Mouse (Mus musculus): ENCODE data around the gene Ppp4c.

Gene Ppp4c

GRCm38 (mm10) chr7:126759050-126759671 is 33.1 kb downstream of the Ppp4c start, which contains the start of gene Mapk3:
Gene Mapk3, plus strand, starts transcription at chr7:126759601.
- DNase-seq (ENCODE audit: low spot score in 2 of 2), result peak; percentile 80 to 88

GRCm38 (mm10) chr7:126758539-126758938 is 33.8 kb downstream of the Ppp4c start:
- DNase-seq (ENCODE audit: low spot score in 2 of 2), result no peak

GRCm38 (mm10) chr7:126754866-126755265 is 37.4 kb downstream of the Ppp4c start:
- DNase-seq (ENCODE audit: low spot score in 2 of 2), result peak in 1 of 2 experiments; percentile 58

GRCm38 (mm10) chr7:126749582-126750343 is 42.5 kb downstream of the Ppp4c start:
- DNase-seq (ENCODE audit: low spot score in 2 of 2), result no peak

- DNase-seq (ENCODE audit: low spot score in 2 of 2), result no peak
Observed at GRCm38 (mm10) chr7:126748824-126749223, 43.5 kb downstream of the Ppp4c start.

DNA sequence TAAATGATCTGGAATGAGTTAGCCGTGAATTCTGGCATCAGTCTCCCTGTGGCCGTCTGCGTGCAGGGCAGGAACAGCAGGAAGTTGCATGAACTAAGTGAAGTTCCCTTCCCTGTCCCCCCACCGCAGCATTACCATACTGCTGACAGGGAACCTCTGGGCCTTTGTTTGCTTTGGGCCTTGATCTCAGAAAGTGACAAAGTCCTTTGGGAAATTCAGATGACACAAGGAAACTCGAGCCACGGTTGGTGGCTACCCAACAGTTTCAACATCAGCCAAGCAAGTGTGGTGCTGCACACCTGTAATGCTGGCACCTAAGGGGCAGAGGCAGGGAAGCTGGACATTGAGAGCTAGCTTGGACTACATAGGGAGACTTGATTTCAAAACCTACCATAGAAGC is 45.5 kb downstream of the Ppp4c start:
- no peak for DNase-seq (ENCODE audit: low spot score in 2 of 2)

DNA sequence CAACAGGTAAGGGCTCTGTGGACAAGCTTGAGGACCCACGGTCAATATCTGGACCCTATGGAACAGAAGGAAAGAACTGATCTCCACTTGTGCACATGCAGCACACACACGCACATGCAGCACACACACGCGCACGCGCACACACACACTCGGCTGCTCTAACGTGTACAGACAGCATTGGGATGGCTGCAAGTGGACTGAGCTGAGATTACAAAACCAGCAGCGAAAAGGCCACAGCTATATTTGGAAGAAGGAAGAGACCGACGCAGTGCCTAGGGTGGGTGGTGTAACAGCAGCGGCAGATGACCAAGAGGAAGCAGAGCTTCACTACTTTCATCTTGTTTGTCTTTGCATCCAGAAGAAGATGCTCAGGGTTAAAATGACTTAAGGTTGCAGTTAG is 46.2 kb downstream of the Ppp4c start:
- no peak for DNase-seq (ENCODE audit: low spot score in 2 of 2)

GRCm38 (mm10) chr7:126741964-126742482 is 50.3 kb downstream of the Ppp4c start:
- no peak for DNase-seq (ENCODE audit: low spot score in 2 of 2)

DNA sequence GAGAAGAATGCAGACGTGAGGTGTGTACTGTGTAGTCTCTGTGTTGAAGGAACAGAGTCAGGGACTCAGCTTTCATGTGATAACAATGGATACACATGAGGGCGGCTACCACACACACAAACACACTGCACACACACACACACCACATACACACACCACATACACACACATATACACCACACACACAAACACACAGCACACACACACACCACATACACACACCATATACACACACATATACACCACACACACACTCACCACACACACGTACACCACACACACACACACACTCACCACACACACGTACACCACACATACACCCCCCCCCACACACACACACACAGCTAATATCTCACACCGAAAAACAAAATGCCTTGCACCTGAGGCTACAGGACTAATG is 50.8 kb downstream of the Ppp4c start:
- DNase-seq (ENCODE audit: low spot score in 2 of 2), result no peak

- DNase-seq (ENCODE audit: low spot score in 2 of 2), result no peak
Observed at GRCm38 (mm10) chr7:126740977-126741376, 51.3 kb downstream of the Ppp4c start.

DNA sequence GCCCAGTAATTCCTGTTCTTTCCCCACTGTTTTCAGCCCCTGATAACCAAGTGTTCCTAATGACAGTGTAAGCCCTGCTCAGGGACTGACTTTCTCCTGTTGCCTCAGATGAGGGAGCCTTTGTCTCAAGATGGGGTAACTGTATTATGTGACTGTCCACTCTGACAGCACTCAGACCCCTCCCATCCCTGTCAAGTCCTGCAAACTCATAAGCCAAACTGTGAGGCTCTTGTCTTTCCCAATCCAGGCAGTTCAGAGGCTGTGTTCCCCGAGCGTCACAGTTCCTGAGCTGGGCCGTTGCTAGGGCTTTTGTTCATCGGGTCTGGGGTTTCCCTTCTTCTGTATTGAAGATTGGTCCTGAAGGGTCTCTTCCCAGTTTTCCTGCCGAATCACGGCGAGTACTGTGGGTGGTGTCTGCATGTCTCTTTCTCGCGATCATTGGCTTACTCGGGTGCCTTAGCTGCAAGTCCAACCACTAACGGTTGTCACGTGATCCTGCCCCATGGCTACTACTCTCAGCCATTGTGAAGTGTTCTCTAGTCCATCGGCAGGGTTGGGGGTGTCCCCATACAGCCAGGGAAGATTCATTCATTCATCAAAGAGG is 52.1 kb downstream of the Ppp4c start:
- DNase-seq (ENCODE audit: low spot score in 2 of 2), result no peak

DNA sequence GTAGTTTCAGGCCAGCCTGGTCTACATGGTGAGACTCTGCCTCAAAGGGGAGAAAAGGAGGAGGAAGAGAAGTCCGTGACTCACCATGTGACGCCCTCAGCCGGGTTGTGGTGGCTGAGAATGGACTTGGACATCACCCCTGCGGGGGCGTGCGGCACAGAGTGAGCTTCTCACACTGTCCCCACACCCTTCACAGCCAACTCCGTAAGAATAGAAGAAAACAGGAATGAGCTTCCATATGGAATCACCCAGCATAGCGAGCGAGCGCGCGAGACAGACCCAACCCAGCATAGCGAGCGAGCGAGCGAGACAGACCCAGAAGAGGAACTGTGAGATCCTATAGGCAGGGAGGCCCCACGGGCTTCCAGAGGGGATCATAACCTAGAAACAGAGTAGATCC is 52.7 kb downstream of the Ppp4c start:
- DNase-seq (ENCODE audit: low spot score in 2 of 2), result no peak

DNA sequence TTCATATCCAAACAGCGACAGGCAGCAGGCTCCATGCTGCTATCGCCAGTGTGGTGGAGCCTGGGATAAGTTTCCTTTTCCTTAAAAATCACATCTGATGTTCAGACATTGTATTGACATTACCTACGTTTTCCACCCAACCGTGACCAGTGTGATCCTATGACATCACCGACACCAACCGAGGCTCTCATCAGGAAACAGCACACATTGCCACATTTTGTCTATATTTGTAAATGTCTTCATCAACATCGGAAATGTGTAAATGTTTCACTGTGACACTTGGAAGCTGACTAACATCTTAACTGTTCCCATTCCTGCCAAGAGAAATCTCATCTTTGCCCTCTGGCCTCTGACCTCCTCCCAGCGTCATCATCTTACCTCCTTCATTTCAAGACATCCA is 56.2 kb downstream of the Ppp4c start:
- no peak for DNase-seq (ENCODE audit: low spot score in 2 of 2)

Data from spleen, postnatal 14 days (tissue).